Mouse (Mus musculus) right cerebral cortex, postnatal 10 days (tissue): Measurements from ENCODE around the gene Wfdc21.

Experiments used
- DNase-seq, 2 experiments: peaks; one replicate each; pipeline ENCODE4 v3.0.0; 2021; ENCODE audit warnings: low spot score in 2 of 2

Gene Wfdc21

DNA sequence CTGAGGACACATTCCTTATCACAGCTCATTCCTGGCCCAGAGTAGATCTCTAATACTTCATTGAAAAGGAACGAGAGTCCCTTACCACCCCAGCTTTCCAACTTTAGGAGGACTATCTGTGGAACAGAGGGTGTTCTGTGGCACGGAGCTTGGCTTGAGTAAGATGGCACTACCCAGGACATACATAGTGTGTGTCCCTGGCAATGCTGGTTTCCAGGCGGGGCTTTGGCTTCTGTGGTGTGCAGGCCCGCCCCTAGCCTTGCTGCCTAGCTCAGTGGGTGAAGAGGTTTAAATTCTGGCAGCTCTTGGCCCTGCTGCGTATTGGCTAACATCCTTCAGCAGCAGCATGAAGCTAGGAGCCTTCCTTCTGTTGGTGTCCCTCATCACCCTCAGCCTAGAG is at the start of gene Wfdc21:
Gene Wfdc21, plus strand, starts transcription at position 260 of the 400 bp plus-strand sequence.
- no peak for DNase-seq

DNA sequence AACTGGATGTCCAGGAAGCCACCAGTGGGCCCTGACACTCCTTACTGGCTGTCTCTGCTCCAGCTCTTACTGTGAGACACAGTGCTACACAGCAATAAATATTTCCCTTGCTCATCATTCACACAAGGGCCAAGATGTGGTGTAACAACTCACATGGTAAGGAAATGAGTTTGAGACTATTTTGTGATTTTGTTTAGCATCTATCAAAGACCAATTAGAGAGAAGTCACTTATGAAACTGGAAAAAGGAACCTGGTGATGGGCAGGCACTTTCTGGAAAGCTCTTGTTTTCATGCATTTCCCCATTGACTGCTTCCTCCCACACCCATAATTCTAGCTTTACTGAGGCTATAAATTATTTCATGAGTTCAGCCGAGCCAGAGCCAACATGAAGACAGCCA is 43.0 kb upstream of the Wfdc21 start, which contains the start of gene Wfdc17:
Gene Wfdc17, plus strand, starts transcription at position 287 of the 400 bp plus-strand sequence.
- DNase-seq, result no peak

DNA sequence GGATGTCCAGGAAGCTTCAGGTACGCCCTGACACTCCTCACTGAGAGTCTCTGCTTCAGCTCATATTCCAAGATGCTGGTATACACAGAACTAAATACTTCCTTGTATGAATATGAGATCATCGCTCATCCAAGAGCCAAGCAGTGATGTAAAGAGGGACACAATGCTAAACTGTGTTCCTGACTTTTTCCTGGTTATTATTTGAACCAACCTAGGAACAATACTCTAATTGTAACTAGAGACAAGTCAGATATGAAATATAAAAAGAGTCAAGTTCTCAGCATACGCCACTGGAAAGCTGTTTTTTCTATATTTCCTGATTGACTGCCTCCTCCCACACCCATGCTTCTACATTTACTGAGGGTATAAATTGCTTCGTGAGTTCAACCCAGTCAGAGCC is 38.0 kb upstream of the Wfdc21 start, which contains the start of gene Wfdc18:
Gene Wfdc18, plus strand, starts transcription at position 301 of the 400 bp plus-strand sequence.
- DNase-seq, result no peak

DNA sequence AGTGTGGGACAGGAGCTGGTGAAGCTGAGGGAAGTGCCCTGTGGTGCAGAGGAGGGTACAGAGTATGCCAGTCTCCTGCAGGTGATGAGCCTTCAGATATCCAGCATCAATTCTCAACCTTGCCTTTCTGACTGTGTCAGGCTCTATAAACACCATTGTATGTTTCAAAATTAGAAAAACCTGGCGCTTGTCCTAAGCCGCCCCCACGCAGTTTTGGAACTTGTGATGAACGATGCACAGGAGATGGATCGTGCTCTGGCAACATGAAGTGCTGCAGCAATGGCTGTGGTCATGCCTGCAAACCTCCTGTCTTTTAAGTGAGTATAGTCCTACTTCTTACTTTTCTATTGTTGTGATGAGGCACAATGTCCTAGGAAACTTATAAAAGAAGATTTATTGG is 37.1 kb upstream of the Wfdc21 start:
- peak in 1 of 2 experiments; percentile 23 for DNase-seq

DNA sequence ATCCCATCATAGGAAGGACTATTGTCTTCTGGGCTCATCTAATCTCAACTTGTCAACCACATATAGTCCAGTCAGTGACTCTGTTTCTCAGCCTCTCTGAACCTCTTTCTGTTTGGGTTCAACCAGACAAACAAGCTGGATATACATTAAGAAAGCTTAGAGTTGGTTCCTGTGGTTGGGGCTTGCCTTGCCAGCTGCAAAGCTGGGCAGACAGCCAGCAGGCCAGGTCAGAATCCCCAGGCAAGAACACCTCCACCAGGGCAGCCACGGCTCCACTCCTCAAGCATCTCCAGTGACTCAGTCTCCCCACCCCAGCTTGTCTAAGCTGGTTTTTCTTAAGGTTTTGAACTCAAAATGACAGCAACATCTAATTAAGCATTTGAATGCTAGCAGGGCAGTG is 34.1 kb upstream of the Wfdc21 start:
- no peak for DNase-seq

DNA sequence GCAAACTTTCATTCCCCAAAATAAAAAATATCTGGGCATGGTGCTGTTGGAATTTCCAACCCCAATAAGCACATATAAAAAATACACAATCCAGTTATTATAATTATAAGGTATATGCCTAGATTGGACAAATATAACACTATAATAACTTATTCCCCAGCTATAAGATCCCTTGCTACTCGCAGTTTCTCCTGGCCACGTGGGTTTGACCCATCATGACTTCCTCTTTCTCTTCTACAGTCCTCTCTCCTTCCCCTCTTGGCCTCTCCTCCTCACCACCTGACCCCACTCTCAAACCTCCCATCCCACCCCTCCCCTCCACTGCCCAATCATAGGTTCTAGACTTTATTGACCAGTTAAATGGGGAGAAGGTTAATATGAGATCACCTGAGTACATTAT is 32.8 kb upstream of the Wfdc21 start:
- no peak for DNase-seq

DNA sequence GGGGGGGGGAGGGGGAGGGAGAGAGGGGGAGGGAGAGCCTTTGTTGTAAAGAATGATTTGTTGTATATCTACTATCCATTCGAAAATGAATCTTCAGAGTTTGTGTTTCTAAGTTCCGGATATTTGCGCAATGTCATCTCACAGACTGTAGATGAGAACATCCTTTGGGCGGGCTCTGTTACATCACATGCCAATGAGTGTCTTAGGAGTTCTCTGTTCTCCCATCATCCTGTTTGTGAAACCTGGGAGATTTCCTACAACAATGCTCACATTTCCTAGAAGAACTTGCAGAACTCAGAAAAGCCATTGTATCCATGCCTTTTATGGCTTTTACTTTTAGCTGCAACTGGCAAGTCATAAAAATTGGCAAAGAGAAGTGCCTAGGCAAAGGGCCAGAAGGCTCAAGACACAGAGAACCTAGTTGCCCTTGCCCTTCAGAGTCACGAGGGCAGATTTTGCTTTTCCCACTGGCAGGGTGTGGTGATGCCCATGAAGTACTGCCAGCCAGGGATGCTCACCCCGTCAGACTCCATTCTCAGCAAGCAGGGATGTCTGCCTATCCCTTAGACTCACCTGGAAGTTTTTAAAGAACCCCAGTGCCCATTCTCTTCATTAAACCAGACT is 29.6 kb upstream of the Wfdc21 start:
- DNase-seq, result no peak

DNA sequence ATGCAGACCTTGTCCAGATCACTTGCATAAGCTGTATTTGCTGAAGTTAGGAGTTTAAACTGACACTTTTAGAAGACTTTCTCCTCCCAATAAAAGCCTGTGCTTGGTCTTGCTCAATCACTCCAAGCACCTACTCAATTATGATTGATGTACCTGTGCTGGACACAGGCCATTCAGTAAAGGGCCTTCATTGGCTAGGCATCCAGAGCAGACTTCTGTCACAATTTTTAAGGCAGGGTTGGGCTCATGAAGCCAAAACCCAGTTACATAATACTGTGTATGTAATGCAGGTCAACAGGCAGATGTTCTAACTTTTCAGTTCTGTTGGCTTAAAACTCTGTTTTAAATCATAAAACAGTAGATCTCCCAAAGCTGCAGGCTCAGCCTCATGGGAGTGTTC is 26.0 kb upstream of the Wfdc21 start:
- DNase-seq, result no peak

DNA sequence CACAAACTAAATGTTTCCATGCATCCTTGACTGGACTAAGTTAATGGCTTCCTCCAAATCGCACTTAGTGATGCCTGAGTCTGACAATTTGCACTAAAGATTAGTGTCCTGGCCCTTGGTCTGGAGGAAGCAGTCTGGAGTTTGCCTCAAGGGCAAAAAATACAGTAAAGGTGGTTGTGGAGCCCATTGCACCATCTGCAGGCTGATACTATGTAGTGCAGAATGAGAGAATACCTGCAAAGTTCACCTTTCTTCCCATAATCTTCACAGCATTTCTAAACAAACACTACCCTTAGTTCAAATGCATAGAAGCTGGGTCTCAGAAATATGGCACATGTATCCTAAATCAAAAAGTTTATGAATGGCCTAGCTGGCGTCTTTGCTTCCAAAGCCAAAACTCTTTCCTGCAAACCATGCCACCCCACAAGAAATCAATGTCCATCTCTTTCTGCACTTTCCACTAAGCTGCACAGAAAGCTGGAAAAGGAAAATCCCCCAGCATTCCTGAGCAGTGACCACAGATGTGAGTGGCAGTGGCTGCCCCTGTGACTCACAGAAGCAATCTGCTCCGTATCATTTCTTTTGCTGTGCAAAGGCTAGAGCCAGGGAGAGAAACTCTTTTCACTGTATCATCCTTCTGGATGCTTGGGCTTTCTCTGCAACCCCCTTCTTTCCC is 17.8 kb upstream of the Wfdc21 start:
- no peak for DNase-seq

DNA sequence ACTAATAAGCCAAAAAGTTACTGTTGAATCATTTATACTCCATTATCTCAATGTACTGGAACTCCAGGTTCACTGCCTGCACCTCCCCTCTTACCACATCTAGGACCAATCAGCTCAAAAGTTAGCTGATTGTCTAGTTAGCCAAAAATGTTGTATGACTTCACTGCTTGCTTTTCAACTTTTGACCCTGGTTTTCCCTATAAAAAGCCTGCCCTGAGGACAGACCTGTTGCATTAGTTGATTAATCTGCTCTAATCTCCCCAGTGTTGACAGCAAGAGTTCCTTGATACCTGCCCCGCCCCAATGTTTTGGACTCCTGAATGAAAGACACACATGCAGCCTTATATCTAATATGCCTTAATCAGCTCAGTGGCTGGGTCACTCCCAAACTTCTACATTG is 15.6 kb upstream of the Wfdc21 start:
- no peak for DNase-seq

DNA sequence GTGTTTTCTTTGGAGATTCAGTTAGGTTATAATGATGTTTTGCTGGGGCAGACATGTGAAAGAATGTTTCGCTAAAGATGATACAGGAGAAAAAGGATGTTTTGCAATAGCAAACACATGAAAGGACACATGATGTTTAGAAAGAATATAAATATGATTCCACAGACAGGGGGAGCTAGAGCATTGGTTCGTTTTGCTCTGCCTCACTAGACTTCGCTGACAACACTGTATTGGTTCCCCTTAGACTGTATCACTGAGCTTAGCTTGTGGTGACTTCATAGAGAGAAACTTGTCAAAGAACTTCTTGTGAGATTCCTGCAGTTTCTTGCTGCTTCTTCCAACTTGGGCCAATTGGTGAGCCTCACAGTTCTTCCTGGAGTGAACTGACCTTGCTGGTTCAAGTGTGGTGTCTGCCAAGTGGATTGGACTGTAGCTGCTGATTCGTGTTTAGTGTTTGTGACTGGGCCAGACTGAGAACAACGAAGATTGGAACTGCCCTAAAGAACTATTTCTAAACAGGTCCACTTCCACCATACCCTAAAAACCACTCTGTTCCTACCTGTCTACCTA is 13.6 kb upstream of the Wfdc21 start:
- DNase-seq, result no peak

DNA sequence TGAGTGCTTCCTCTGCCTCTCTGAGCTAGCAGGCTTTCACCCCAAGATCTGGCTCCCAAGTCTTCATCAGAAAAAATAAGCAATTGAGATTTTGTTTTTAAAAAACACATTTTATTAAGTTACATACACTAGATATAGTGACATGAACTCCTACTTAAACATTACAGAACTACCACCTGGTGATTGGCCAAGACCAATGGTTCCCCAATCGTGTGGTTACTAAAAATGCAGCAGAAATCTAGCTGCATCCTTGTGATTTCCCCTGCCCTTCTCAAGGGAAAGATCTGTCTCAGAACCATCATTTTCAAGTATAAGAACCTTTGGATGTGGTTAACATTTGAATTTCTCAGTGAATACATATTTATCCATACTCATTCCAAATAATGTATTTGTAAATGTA is 12.5 kb upstream of the Wfdc21 start:
- no peak for DNase-seq

DNA sequence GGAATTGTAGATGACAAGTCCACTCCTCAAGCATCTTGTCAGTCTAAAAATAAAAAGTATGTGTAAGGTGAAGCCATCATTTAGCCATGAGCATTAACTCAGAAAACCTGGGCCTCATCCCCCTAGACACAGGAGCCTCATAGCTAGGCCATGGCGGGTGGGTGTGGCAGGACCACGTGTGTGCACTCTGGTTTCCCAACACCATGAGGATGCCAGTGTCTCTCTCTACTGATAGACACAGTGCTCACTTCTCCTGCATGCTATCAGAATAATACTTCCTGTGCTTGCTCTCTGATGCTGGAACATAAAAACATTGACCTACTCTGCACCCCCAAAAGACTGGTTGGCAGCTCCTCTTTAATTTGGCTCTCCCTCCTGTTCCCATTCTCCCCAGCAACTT is 10.9 kb upstream of the Wfdc21 start:
- DNase-seq, result no peak

DNA sequence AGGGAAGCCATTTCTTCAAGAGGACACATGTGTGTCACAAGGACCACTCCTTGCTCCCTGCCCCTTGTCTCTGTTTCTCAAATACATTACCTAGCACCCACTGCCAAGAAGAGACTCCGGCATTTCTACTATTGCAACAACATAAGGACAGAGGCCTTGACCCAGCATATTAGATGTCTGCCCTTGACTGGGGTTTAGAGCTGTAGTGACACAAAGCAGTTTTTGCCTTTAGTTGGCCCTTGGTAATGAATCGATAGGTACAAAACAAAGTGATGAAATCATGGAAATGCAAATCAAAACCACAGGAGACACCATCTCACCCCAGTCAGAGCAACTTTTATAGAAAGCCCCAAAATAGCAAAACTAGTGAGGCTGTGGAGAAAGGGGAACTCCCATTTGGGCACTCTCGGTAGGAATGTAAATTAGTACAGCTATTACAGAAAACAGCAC is 9.6 kb upstream of the Wfdc21 start:
- no peak for DNase-seq

DNA sequence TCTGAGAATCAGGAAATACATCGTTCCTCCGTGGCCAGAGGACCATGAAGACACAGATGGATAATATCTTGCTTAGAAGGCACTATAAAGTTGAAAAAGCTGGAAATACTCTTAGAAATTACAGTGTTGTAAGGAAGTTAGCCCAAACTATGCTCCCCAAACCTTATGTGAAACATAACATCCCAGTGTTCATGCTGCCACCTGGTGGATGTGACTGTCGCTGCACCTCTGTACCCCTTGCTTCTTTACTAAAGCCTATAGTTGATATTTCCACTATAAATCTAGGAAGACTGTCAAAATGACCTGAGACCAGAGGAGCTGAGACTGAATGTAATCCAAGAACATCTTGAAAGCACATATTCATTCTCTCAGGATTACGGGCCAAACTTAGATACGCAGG is 7.5 kb upstream of the Wfdc21 start:
- DNase-seq, result peak; percentile 82 to 91

DNA sequence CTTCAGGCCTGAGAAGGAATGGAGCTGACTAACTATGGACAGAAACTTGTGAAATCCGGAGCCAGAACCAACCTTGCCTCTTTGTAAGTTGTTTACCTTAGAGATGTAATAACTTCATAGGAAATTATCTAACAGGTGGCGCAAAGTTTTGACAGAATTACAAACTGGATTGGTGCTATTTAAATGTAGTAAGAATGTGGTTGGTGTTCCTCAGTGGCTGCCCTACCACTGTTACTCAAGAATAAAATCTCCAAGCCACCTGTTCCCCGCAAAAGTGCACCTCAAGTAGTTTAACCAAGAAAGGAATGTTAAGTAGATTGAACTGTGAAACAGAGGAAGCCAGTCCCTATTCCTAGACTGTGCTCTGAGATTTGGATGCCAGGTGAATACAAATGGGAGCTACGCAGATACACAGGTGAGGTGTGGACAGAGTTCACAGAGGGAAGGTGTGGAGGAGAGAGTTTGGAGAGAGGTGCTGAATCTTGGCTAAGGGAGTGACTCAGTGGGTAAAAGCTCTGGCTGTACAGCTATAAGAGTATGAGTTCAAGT is 6.2 kb upstream of the Wfdc21 start:
- DNase-seq, result no peak

DNA sequence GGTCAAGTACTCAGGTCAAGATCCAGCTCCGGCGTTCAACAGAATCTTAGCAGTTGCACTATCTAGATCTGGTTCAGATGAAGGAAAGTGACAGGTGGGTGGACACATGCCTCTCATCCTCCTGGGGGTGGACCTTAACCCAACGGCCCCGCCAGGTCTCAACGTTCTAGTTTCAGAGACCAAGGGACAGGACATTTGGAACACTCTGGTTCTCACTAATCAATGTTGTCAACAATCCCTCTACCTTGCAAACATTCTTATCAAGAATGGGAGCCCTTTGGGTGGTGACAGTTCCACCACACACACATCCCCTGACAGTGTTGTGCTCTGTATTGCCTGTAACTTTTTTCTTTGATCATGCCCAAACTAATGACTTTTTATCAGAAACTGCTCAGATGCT is 4.9 kb upstream of the Wfdc21 start:
- DNase-seq, result no peak

DNA sequence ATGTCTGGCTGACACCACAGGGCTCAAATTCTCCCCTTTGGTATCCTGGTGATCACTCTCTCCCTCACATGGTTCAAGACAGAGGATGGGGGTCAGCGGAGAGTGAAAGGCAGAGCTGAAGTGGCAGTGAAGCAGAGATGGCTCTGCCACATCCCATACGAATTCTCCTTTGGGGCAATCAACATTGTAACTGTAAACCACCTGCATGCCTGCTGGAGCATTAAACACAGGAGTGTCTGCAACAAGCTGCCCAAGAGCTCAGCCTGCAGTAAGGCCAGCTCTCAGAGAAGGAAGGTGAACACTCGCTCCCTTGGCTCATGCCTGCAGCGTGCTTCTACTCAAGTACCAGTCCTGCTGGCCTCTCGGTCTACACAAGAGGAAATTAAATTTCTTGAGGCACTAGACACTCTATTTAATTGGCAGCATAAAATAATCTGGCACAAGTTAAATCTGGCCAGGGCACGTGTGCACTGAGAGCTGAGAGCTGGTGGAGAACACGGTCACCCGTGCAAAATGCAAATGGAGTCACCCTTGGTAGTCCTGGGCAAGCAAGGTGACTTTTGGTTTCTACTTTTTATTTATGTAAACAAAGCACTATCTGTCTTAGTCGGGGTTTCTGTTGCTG is 3.9 kb upstream of the Wfdc21 start:
- DNase-seq, result no peak

DNA sequence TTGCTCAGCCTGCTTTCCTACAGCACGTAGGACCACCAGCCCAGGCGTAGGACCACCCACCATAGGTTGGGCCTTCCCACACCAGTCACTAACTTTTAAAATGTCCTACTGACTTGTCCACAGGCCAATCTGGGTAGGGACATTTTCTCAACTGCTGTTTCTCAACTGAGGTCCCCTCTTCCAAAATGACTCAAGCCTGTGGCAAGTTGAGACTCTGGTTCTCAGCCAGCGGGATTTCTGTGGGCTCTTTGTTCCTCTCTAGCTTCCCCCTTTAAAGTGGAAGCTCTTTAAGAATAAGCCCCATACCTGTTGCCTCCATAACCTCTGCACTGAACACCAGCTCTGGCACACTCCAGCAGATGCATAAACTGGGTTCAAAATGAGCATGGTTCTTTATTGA is 3.2 kb upstream of the Wfdc21 start:
- no peak for DNase-seq

DNA sequence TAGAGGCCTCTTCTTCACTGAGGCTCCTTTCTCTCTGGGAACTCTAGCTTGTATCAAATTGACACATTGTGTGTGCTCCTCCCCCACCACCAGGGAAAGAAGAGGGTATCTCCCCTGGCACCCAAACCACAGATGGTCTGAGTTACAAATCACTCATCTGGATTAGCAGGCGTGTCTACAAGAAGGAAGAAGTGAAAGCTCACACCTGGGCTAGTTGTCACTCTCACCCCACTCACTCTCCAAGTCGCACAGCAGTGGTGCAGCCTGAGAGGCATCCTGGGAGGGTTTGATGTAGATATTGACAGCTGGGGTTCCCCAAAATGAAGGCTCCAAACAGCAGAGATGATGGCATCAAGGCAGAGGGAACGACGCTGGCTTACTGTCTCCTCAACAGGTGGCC is 588 bp upstream of the Wfdc21 start:
- no peak for DNase-seq

DNA sequence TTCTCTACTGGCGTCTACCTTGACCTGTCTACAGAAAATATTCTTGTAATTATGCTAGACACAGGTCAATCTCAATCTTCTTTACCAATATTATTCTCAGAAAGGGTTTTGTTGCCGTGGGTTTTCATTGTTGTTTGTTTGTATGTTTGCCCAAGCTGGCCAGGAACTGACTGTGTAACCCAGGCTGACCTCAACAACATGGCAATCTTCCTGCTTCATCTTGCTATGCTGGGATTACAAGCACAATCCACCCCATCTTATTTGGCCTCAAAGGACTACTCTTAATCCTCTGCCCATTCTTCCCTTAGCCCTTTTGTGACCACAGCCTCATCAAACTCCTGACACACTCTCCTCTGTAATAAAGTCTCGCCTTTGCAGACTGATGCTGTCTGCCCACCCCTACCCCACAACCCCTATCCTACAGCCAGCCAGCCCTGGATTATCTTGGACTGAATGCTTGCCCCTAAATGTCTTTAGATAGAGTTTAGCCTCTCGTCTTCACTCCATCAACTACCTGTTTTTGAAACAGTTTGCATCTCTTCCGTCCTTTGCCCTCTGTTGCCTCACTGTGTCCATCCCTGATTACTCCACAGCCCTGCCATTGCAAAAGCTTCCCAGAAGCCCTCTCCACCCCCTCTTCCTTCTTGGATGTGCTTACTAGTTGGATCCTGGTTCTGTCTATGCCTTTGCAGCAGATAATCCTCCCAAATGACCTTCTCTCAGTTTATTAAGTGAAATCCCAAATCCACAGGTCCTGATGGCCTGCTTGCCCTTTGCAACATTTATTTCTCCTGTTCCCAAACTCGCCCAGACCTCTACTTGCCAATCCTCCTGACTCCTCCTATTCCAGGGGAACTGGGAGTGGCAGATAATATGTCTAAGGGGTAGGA is 881 bp downstream of the Wfdc21 start:
- DNase-seq, result no peak
